Mouse (Mus musculus) liver, embryonic 14.5 days (tissue): ENCODE results near the gene Tpp2. TPM values are rescaled to one million over a fixed set of nuclear protein-coding genes. Genes with fewer than 3 reads are reported as not detected.

ENCODE experiments used
- ATAC-seq: fragments of 200-750 bp; cut with Nextera tagmentation; 2 replicates; pipeline ENCODE4 v1.8.0; 2017; ENCODE audit warnings: moderate number of reproducible peaks, mild to moderate bottlenecking, moderate library complexity; ENCODE audit not compliant: insufficient read depth
- DNase-seq, 3 experiments: peaks; one replicate each; pipeline ENCODE4 v3.0.0-alpha.2; 2012 to 2013; ENCODE audit warnings: low read depth in 3 of 3, low spot score in 3 of 3
- H3K27ac ChIP-seq: fragments of 300-500 bp; sonication (generic); 2 replicates; pipeline ENCODE4 v1.5.1; 2014; ENCODE audit warnings: moderate library complexity, mild to moderate bottlenecking, control low read depth, inconsistent platforms
- H3K27me3 ChIP-seq: fragments of 300-500 bp; sonication (generic); 2 replicates; pipeline ENCODE4 v1.6.1; 2014; ENCODE audit warnings: mild to moderate bottlenecking, low read length, moderate library complexity; ENCODE audit not compliant: control insufficient read depth, insufficient read depth
- H3K36me3 ChIP-seq: fragments of 300-500 bp; sonication (generic); replicated peaks from 2 replicates; pipeline ENCODE4 v1.6.1; 2014; ENCODE audit warnings: low read depth; ENCODE audit not compliant: control insufficient read depth, insufficient read depth
- H3K4me1 ChIP-seq, 2 experiments: fragments of 200-500 bp in 1 of 2; fragments of 300-500 bp in 1 of 2; sonication (generic) in 1 of 2; replicated peaks; 2 replicates each; pipeline ENCODE4 v1.6.1; 2012 to 2014; ENCODE audit warnings: antibody characterized with exemption in 1 of 2, inconsistent platforms in 1 of 2, low read length in 1 of 2; ENCODE audit not compliant: control insufficient read depth in 2 of 2, insufficient read depth in 2 of 2
- H3K4me2 ChIP-seq: fragments of 300-500 bp; sonication (generic); 2 replicates; pipeline ENCODE4 v1.6.1; 2014; ENCODE audit warnings: low read depth, mild to moderate bottlenecking, control low read depth, moderate library complexity
- H3K4me3 ChIP-seq, 2 experiments: fragments of 200-500 bp in 1 of 2; fragments of 300-500 bp in 1 of 2; sonication (generic) in 1 of 2; 2 replicates each; pipeline ENCODE4 v1.5.1; 2012 to 2014; ENCODE audit warnings: low read depth in 2 of 2, low read length in 2 of 2, mild to moderate bottlenecking in 2 of 2, control low read depth in 1 of 2, inconsistent platforms in 1 of 2, moderate library complexity in 1 of 2; ENCODE audit not compliant: insufficient read depth in 1 of 2
- H3K9ac ChIP-seq: fragments of 300-500 bp; sonication (generic); replicated peaks from 2 replicates; pipeline ENCODE4 v1.6.1; 2014; ENCODE audit warnings: mild to moderate bottlenecking, control low read depth, moderate library complexity
- H3K9me3 ChIP-seq: fragments of 300-500 bp; sonication (generic); 2 replicates; pipeline ENCODE4 v1.6.1; 2016; ENCODE audit warnings: low read length, mixed read lengths; ENCODE audit not compliant: control insufficient read depth
- CTCF ChIP-seq: IDR thresholded peaks from 2 replicates; pipeline ENCODE4 v1.5.1; 2016; ENCODE audit warnings: antibody characterized with exemption, low read depth, control low read depth
- EP300 ChIP-seq: IDR thresholded peaks from 2 replicates; pipeline ENCODE4 v1.6.1; 2016; ENCODE audit warnings: antibody characterized with exemption, low read depth
- WGBS: fragments of 180-500 bp; shearing (Covaris S2); extraction: QIAGEN DNeasy Blood & Tissue Kit; methylation state at CpG from one replicate; pipeline ENCODE4 v1.1.7; 2014; ENCODE audit not compliant: insufficient replicate concordance; 5-methylcytosine and 5-hydroxymethylcytosine counted together
- microRNA-seq: library from miRNA; unstranded; fragments of <30 nt; microRNA quantifications from one replicate; pipeline ENCODE4, GENCODE M21; 2016
- polyA plus RNA-seq, 2 experiments: library from polyadenylated mRNA; depleted of rRNA in 1 of 2; stranded (reverse) in 1 of 2; unstranded in 1 of 2; fragments of >200 nt; fragmentation: Nextera tagmentation in 1 of 2; extraction: Ambion mirVana in 1 of 2; gene quantifications; 2 replicates each; pipeline versions ENCODE4 v1.2.1 to v1.2.3; 2012 to 2014

Gene Tpp2
- polyA plus RNA-seq, 2 experiments, result 10.0 to 21.2 TPM

- H3K27ac ChIP-seq, result no peak overlapping the region
- TF ChIP-seq EP300, result no peak
- TF ChIP-seq CTCF, result no peak
- no peaks in the 10 kb centered on the region for H3K36me3 ChIP-seq
- H3K27me3 ChIP-seq, result no peaks in the 10 kb centered on the region
- WGBS, result 55% methylated on average over 2 of the region's 2 CpGs
- no peaks in the 10 kb centered on the region for H3K9me3 ChIP-seq
- no peaks in the 10 kb centered on the region for H3K4me1 ChIP-seq
- H3K4me2 ChIP-seq, result no peak overlapping the region
- H3K4me3 ChIP-seq, result no peak overlapping the region
- ATAC-seq, result no peak
- H3K9ac ChIP-seq, result no peak overlapping the region
- no peak for DNase-seq
These were observed 113.1 kb downstream of the Tpp2 start for GRCm38 (mm10) chr1:44046556-44046955.

Small RNA genes lying within 50 kb of the gene (microRNA-seq; reads per million reads assigned to microRNA genes)
- gene Gm24180, result not detected

Other genes starting within 250 kb of the Tpp2 start
- gene 1500015O10Rik, start 203.0 kb upstream of the Tpp2 start, polyA plus RNA-seq (2012; rRNA removed), result 0.15 and 0.24 TPM in 2 replicates
- gene 1500015O10Rik, start 203.0 kb upstream of the Tpp2 start, polyA plus RNA-seq (2014; fragmentation: Nextera tagmentation; extraction: Ambion mirVana), result 0.25 TPM in 1 of 2 replicates, not detected in the other
- gene Uxs1, start 105.8 kb upstream of the Tpp2 start, polyA plus RNA-seq (2012; rRNA removed), result 10.6 and 10.9 TPM in 2 replicates
- 10.1 and 11.2 TPM in 2 replicates for gene Uxs1, start 105.8 kb upstream of the Tpp2 start, polyA plus RNA-seq (2014; fragmentation: Nextera tagmentation; extraction: Ambion mirVana)
- gene Mettl21c, start 86.4 kb downstream of the Tpp2 start, polyA plus RNA-seq (2012; rRNA removed), result 0.02 TPM in 1 of 2 replicates, not detected in the other
- gene Mettl21c, start 86.4 kb downstream of the Tpp2 start, polyA plus RNA-seq (2014; fragmentation: Nextera tagmentation; extraction: Ambion mirVana), result 0.04 TPM in 1 of 2 replicates, not detected in the other
- gene Gm8251, start 128.3 kb downstream of the Tpp2 start, polyA plus RNA-seq (2012; rRNA removed), result 0.23 and 0.40 TPM in 2 replicates
- 0.11 and 0.19 TPM in 2 replicates for gene Gm8251, start 128.3 kb downstream of the Tpp2 start, polyA plus RNA-seq (2014; fragmentation: Nextera tagmentation; extraction: Ambion mirVana)
- gene Tex30, start 168.8 kb downstream of the Tpp2 start, polyA plus RNA-seq (2012; rRNA removed), result 15.4 and 21.0 TPM in 2 replicates
- 57.1 and 60.1 TPM in 2 replicates for gene Tex30, start 168.8 kb downstream of the Tpp2 start, polyA plus RNA-seq (2014; fragmentation: Nextera tagmentation; extraction: Ambion mirVana)
- 7.7 and 10.2 TPM in 2 replicates for gene Kdelc1, start 185.2 kb downstream of the Tpp2 start, polyA plus RNA-seq (2012; rRNA removed)
- 13.2 and 15.4 TPM in 2 replicates for gene Kdelc1, start 185.2 kb downstream of the Tpp2 start, polyA plus RNA-seq (2014; fragmentation: Nextera tagmentation; extraction: Ambion mirVana)
- gene Bivm, start 185.3 kb downstream of the Tpp2 start, polyA plus RNA-seq (2012; rRNA removed), result 2.3 and 2.8 TPM in 2 replicates
- 3.7 and 4.0 TPM in 2 replicates for gene Bivm, start 185.3 kb downstream of the Tpp2 start, polyA plus RNA-seq (2014; fragmentation: Nextera tagmentation; extraction: Ambion mirVana)
- 2.5 and 4.7 TPM in 2 replicates for gene Ercc5, start 214.1 kb downstream of the Tpp2 start, polyA plus RNA-seq (2012; rRNA removed)
- 4.6 and 5.4 TPM in 2 replicates for gene Ercc5, start 214.1 kb downstream of the Tpp2 start, polyA plus RNA-seq (2014; fragmentation: Nextera tagmentation; extraction: Ambion mirVana)